Mouse (Mus musculus) heart, embryonic 14.5 days (tissue): ENCODE data around the gene Zfp646. TPM values are rescaled to one million over a fixed set of nuclear protein-coding genes. Genes with fewer than 3 reads are reported as not detected.
A peak's percentile ranks its signal among the peaks of the same experiment; 100 is the strongest.

Experiments
- ATAC-seq: fragments of 200-750 bp; cut with Nextera tagmentation; 2 replicates; pipeline ENCODE4 v1.8.0; 2017; ENCODE audit warnings: low read depth, moderate TSS enrichment; ENCODE audit not compliant: insufficient number of reproducible peaks, insufficient read depth, low FRiP score
- H3K27ac ChIP-seq, 2 experiments: fragments of 200-500 bp in 1 of 2; fragments of 300-500 bp in 1 of 2; sonication (generic) in 1 of 2; replicated peaks in 1 of 2; 2 replicates each; pipeline ENCODE4 v1.5.1; 2012 to 2014; ENCODE audit warnings: low read depth in 2 of 2, low read length in 2 of 2, control low read depth in 1 of 2, mild to moderate bottlenecking in 1 of 2, mixed read lengths in 1 of 2; ENCODE audit not compliant: control insufficient read depth in 1 of 2, insufficient read depth in 1 of 2
- H3K27me3 ChIP-seq: fragments of 300-500 bp; sonication (generic); 2 replicates; pipeline ENCODE4 v1.6.1; 2014; ENCODE audit warnings: mild to moderate bottlenecking, low read length, control low read depth; ENCODE audit not compliant: control insufficient read depth, insufficient read depth
- H3K36me3 ChIP-seq: fragments of 300-500 bp; sonication (generic); 2 replicates; pipeline ENCODE4 v1.6.1; 2014; ENCODE audit warnings: mild to moderate bottlenecking, control low read depth, low read length, mixed read lengths; ENCODE audit not compliant: control insufficient read depth, insufficient read depth
- H3K4me1 ChIP-seq, 2 experiments: fragments of 200-500 bp in 1 of 2; fragments of 300-500 bp in 1 of 2; sonication (generic) in 1 of 2; 2 replicates each; pipeline ENCODE4 v1.6.1; 2012 to 2014; ENCODE audit warnings: low read length in 2 of 2, control low read depth in 1 of 2, mixed read lengths in 1 of 2; ENCODE audit not compliant: control insufficient read depth in 2 of 2, insufficient read depth in 2 of 2
- H3K4me2 ChIP-seq: fragments of 300-500 bp; sonication (generic); 2 replicates; pipeline ENCODE4 v1.6.1; 2014; ENCODE audit warnings: mild to moderate bottlenecking, low read length
- H3K4me3 ChIP-seq, 2 experiments: fragments of 200-500 bp in 1 of 2; fragments of 300-500 bp in 1 of 2; sonication (generic) in 1 of 2; 2 replicates each; pipeline ENCODE4 v1.5.1; 2012 to 2014; ENCODE audit warnings: low read length in 2 of 2, mild to moderate bottlenecking in 2 of 2, control low read depth in 1 of 2, low read depth in 1 of 2, moderate library complexity in 1 of 2; ENCODE audit not compliant: control insufficient read depth in 1 of 2, insufficient read depth in 1 of 2
- H3K9ac ChIP-seq: fragments of 300-500 bp; sonication (generic); 2 replicates; pipeline ENCODE4 v1.6.1; 2014; ENCODE audit warnings: mild to moderate bottlenecking, low read length
- H3K9me3 ChIP-seq: fragments of 300-500 bp; sonication (generic); 2 replicates; pipeline ENCODE4 v1.6.1; 2016; ENCODE audit warnings: low read length, control low read depth; ENCODE audit not compliant: control insufficient read depth
- WGBS: fragments of 180-500 bp; shearing (Covaris S2); extraction: QIAGEN DNeasy Blood & Tissue Kit; methylation state at CpG from one replicate; pipeline ENCODE4 v1.1.7; 2014; 5-methylcytosine and 5-hydroxymethylcytosine counted together
- polyA plus RNA-seq: library from polyadenylated mRNA; unstranded; fragments of >200 nt; fragmentation: Nextera tagmentation; extraction: Ambion mirVana; gene quantifications from 2 replicates; pipeline ENCODE4 v1.2.1, GENCODE M21; 2014

Gene Zfp646
- polyA plus RNA-seq, 1 experiment from 2014 or later: 8.9 TPM

DNA sequence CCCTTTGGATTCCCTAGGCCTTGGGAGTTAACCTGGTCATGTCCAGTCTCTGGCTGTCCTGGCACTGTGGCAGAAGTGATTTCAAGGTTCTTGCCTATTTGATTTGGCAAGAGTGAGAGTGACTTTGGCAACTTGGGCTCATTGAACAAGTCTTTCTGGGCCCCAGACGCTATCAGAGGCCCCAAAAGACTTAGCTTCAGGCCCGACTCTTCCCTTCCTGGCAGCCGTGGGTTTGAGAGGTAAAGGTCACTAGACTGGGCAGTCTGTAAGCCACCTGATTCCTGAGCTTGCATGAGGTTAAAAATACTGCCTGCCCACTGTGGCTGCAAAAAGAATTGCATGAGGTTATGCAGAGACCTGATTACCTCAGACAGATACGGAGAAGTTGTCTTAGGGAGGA lies 32.6 kb downstream of the Zfp646 start:
- Histone ChIP-seq H3K4me1 (peaks cover 7 to 14% of the 10 kb centered on the region in 2 experiments), H3K27ac (no peak overlapping the region), H3K4me3 (no peak overlapping the region), H3K4me2 (no peak overlapping the region), H3K9ac (no peak overlapping the region), H3K9me3 (no peaks in the 10 kb centered on the region), H3K36me3 (peaks cover 51% of the 10 kb centered on the region), H3K27me3 (no peaks in the 10 kb centered on the region)
- 84% methylated on average over 4 of the region's 4 CpGs for WGBS
- no peak for ATAC-seq

- H3K9me3 ChIP-seq: no peaks in the 10 kb centered on the region
- H3K27me3 ChIP-seq: no peaks in the 10 kb centered on the region
- peak within 1 kb of the TSS; percentile 91 for H3K4me2 ChIP-seq
- peak within 1 kb of the TSS; percentile 66 to 100 for H3K4me3 ChIP-seq
- WGBS: under 1% methylated on average over 40 of the region's 40 CpGs
- H3K4me1 ChIP-seq: peaks cover 2 to 8% of the 10 kb centered on the region in 2 experiments; a peak in 3 of 4 replicates
- H3K27ac ChIP-seq: peak within 1 kb of the TSS; percentile 80 to 92
- peak within 1 kb of the TSS; percentile 89 for H3K9ac ChIP-seq
- peaks cover 51% of the 10 kb centered on the region for H3K36me3 ChIP-seq
- peak; percentile 87 for ATAC-seq
Measured at GRCm38 (mm10) chr7:127912190-127912871, 36.3 kb downstream of the Zfp646 start, which contains the start of gene Kat8. Gene Kat8 (plus strand): TSS chr7:127912516.

DNA sequence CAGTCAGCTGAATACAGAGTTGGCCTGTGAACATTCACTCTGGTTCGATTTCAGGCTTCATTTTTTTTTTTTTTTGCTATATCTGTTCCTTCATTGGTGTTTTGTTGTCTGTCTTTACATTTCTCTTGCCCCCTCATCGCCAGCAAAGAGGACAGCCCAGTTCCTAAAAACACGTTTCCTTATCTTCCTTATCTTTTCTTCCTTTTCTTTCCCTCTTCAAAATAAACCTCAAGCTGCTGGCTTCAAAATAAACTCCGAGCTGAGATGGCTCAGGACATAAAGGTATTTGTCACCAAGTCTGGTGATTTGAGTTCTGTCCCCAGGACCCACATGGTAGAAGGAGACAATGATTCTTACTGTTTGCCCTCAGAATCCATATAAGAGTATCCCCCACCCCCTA lies 36.9 kb downstream of the Zfp646 start:
- Histone ChIP-seq H3K4me3 (peak overlapping the region; percentile 66 to 100), H3K4me1 (peaks cover 2 to 8% of the 10 kb centered on the region in 2 experiments; a peak in 3 of 4 replicates), H3K4me2 (peak overlapping the region; percentile 91), H3K9ac (peak overlapping the region; percentile 89), H3K27ac (peak overlapping the region in 1 of 2 experiments; percentile 80; a peak in 1 of 4 replicates), H3K27me3 (no peaks in the 10 kb centered on the region), H3K36me3 (peaks cover 49% of the 10 kb centered on the region), H3K9me3 (no peaks in the 10 kb centered on the region)
- ATAC-seq: no peak
- WGBS: 15% methylated on average over 4 of the region's 4 CpGs

DNA sequence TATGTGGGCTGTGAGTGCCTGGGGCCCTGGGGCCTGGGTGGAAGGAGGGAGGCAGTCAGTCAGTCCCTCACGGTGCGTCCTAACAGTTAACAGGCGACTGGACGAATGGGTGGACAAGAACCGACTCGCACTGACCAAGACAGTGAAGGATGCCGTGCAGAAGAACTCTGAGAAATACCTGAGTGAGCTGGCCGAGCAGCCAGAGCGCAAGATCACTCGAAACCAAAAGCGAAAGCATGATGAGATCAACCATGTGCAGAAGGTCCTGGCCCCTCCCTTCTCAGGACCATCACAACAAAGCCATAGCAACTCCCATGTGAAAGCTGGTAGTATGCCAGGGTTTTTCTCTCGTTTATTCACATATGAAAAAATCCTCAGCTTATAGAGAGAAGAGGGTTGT lies 39.3 kb downstream of the Zfp646 start:
- Histone ChIP-seq H3K27me3 (no peaks in the 10 kb centered on the region), H3K9ac (no peak overlapping the region), H3K4me3 (no peak overlapping the region), H3K36me3 (peaks cover 39% of the 10 kb centered on the region), H3K9me3 (no peaks in the 10 kb centered on the region), H3K27ac (no peak overlapping the region), H3K4me2 (no peak overlapping the region), H3K4me1 (peaks cover 2 to 8% of the 10 kb centered on the region in 2 experiments; a peak in 3 of 4 replicates)
- ATAC-seq: no peak
- WGBS: 92% methylated on average over 12 of the region's 12 CpGs

GRCm38 (mm10) chr7:127918203-127918602 lies 42.2 kb downstream of the Zfp646 start:
- H3K9ac ChIP-seq: no peak overlapping the region
- H3K27me3 ChIP-seq: no peaks in the 10 kb centered on the region
- no peak overlapping the region for H3K4me2 ChIP-seq
- no peak for ATAC-seq
- no peaks in the 10 kb centered on the region for H3K9me3 ChIP-seq
- peaks cover 0 to 2% of the 10 kb centered on the region in 2 experiments; a peak in 2 of 4 replicates for H3K4me1 ChIP-seq
- 56% methylated on average over 3 of the region's 3 CpGs for WGBS
- H3K36me3 ChIP-seq: peaks cover 62% of the 10 kb centered on the region
- no peak overlapping the region for H3K4me3 ChIP-seq
- no peak overlapping the region for H3K27ac ChIP-seq

- no peaks in the 10 kb centered on the region for H3K27me3 ChIP-seq
- no peak overlapping the region for H3K4me3 ChIP-seq
- peaks cover 73% of the 10 kb centered on the region for H3K36me3 ChIP-seq
- H3K4me1 ChIP-seq: no peaks in the 10 kb centered on the region
- no peak overlapping the region for H3K9ac ChIP-seq
- no peak overlapping the region for H3K27ac ChIP-seq
- WGBS: 76% methylated on average over 7 of the region's 7 CpGs
- ATAC-seq: no peak
- no peaks in the 10 kb centered on the region for H3K9me3 ChIP-seq
- H3K4me2 ChIP-seq: no peak overlapping the region
Measured at GRCm38 (mm10) chr7:127919290-127919689, 43.3 kb downstream of the Zfp646 start.

DNA sequence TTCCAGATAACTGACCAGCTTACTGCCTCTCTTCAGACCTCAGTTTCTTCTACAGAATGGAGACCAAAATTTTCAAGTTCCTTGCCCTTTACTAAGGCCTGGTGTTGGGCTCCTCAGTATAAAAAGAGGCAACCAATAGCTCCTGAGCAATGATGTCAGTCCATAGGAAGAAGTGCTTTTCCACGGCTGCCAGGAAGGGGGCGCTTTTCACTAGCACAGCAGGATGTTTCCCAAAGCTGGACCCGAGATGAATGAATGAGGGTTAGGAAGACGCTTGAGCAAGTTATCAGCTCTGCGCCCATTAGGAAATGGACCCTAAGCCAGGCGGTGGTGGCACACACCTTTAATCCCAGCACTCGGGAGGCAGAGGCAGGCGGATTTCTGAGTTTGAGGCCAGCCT lies 45.5 kb downstream of the Zfp646 start:
- Histone ChIP-seq H3K36me3 (peaks cover 78% of the 10 kb centered on the region), H3K27ac (no peak overlapping the region), H3K4me2 (no peak overlapping the region), H3K4me3 (no peak overlapping the region), H3K4me1 (no peaks in the 10 kb centered on the region), H3K27me3 (no peaks in the 10 kb centered on the region), H3K9me3 (no peaks in the 10 kb centered on the region), H3K9ac (no peak overlapping the region)
- no peak for ATAC-seq
- WGBS: 63% methylated on average over 8 of the region's 8 CpGs
